Mouse (Mus musculus): ENCODE results near the gene Tnfrsf18.

- TF ChIP-seq CTCF (IDR thresholded peaks at IDR 0.05; ENCODE audit: low read depth) = peak; percentile 81
- TF ChIP-seq EP300 (IDR thresholded peaks at IDR 0.05; ENCODE audit: low read depth) = no peak
Observed at GRCm38 (mm10) chr4:155992241-155992905, 33.6 kb upstream of the Tnfrsf18 start, which contains the start of the genes B3galt6 and Sdf4.
